8 mouse cellular contexts compared by ENCODE assay signal in the genomic region with DNA sequence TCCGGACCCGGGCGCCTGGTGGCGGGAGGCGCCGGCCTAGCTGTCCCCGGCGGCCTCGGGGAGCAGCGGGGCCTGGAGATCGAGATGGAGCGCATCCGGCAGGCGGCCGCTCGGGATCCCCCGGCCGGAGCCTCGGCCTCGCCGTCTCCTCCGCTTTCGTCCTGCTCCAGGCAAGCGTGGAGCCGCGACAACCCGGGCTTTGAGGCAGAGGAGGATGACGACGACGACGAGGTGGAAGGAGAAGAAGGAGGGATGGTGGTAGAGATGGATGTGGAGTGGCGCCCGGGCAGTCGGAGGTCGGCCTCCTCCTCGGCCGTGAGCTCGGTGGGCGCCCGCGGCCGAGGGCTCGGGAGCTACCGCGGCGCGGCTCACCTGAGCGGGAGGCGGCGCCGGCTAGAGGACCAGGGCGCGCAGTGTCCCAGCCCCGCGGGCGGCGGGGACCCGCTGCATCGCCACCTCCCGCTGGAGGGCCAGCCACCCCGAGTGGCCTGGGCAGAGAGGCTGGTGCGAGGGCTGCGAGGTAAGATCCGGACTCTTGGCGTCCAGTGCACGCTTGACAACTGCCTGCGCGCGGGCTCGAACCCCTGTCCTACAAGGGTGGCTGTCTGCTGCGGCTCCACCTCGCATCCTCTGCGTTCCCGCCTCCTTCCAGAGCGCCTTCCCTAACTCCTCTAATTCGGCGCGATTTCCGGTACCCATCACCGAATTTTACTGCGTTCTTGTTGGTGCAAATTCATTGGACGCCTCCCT. TPM values are rescaled to one million over a fixed set of nuclear protein-coding genes. Genes with fewer than 3 reads are reported as not detected.
A peak's percentile ranks its signal among the peaks of the same experiment; 100 is the strongest.
DNase-seq lines count a peak whose midpoint lies in the region; ATAC-seq and TF ChIP-seq lines count a peak whose summit lies in the region.

No protein-coding gene starts in this region.

- no peaks in the 10 kb centered on the region for H3K27me3 ChIP-seq in C2C12 (ENCODE audit: control insufficient read depth, insufficient read depth, insufficient read length)
- no peaks in the 10 kb centered on the region for H3K27me3 ChIP-seq in forebrain, embryonic 11.5 days (ENCODE audit: control insufficient read depth, insufficient read depth, low read length)
- no peaks in the 10 kb centered on the region for H3K27me3 ChIP-seq in heart, embryonic 14.5 days (ENCODE audit: control insufficient read depth, insufficient read depth, low read length)
- no peaks in the 10 kb centered on the region for H3K27me3 ChIP-seq in kidney, postnatal 0 days (ENCODE audit: insufficient read depth, low read length)
- H3K27me3 ChIP-seq in liver, embryonic 13.5 days, result peaks cover 19% of the 10 kb centered on the region

- 0 out of 2 replicates have a peak, but pooled peaks cover 2% of the 10 kb centered on the region for H3K4me1 ChIP-seq in forebrain, embryonic 11.5 days (replicated peaks; ENCODE audit: control insufficient read depth, insufficient read depth, low read length)
- peaks cover 0 to 9% of the 10 kb centered on the region in 2 experiments; a peak in 2 of 4 replicates for H3K4me1 ChIP-seq in heart, embryonic 14.5 days (ENCODE audit: control insufficient read depth in 2 of 2, insufficient read depth in 2 of 2, low read length in 2 of 2)
- H3K4me1 ChIP-seq in kidney, postnatal 0 days (replicated peaks; ENCODE audit: insufficient read depth, low read length), result peaks cover 7% of the 10 kb centered on the region; the same call in 1 of the 2 replicates
- H3K4me1 ChIP-seq in liver, embryonic 13.5 days (replicated peaks), result no peaks in the 10 kb centered on the region

- H3K9ac ChIP-seq in forebrain, embryonic 11.5 days (ENCODE audit: low read length), result peak overlapping the region; percentile 96
- peak overlapping the region; percentile 97 for H3K9ac ChIP-seq in heart, embryonic 14.5 days (ENCODE audit: low read length)
- H3K9ac ChIP-seq in kidney, postnatal 0 days (ENCODE audit: low read depth, low read length), result peak overlapping the region; percentile 98
- peak overlapping the region; percentile 63 for H3K9ac ChIP-seq in liver, embryonic 13.5 days

- H3K36me3 ChIP-seq in C2C12 (ENCODE audit: control insufficient read depth, insufficient read depth), result peaks cover 13% of the 10 kb centered on the region
- no peaks in the 10 kb centered on the region for H3K36me3 ChIP-seq in forebrain, embryonic 11.5 days (ENCODE audit: control insufficient read depth, insufficient read depth, low read length)
- H3K36me3 ChIP-seq in heart, embryonic 14.5 days (ENCODE audit: control insufficient read depth, insufficient read depth, low read length), result peaks cover 7% of the 10 kb centered on the region
- peaks cover 3% of the 10 kb centered on the region; the same call in 1 of the 2 replicates for H3K36me3 ChIP-seq in kidney, postnatal 0 days (ENCODE audit: insufficient read depth, low read length)
- no peaks in the 10 kb centered on the region for H3K36me3 ChIP-seq in liver, embryonic 13.5 days

- peak overlapping the region; percentile 75 for H3K4me2 ChIP-seq in forebrain, embryonic 11.5 days (ENCODE audit: low read depth, low read length, severe bottlenecking)
- peak overlapping the region; percentile 84 for H3K4me2 ChIP-seq in heart, embryonic 14.5 days (ENCODE audit: low read length)
- H3K4me2 ChIP-seq in kidney, postnatal 0 days (ENCODE audit: low read length), result peak overlapping the region; percentile 78
- H3K4me2 ChIP-seq in liver, embryonic 13.5 days, result peak overlapping the region; percentile 70

- peak; percentile 78 for ATAC-seq in forebrain, embryonic 11.5 days (replicated peaks; ENCODE audit: low FRiP score)
- ATAC-seq in heart, embryonic 14.5 days (ENCODE audit: insufficient number of reproducible peaks, insufficient read depth, low FRiP score, low read depth), result peak; percentile 64
- ATAC-seq in kidney, postnatal 0 days (replicated peaks; ENCODE audit: low FRiP score, low read depth), result peak; percentile 64
- ATAC-seq in liver, embryonic 13.5 days (ENCODE audit: low read depth), result peak; percentile 63

- peaks cover 29% of the 10 kb centered on the region for H3K79me3 ChIP-seq in C2C12 (ENCODE audit: low read depth)

- peaks cover 56% of the 10 kb centered on the region for H3K79me2 ChIP-seq in C2C12 (ENCODE audit: control insufficient read depth, insufficient read depth)

- WGBS in forebrain, embryonic 11.5 days, result under 1% methylated on average over 71 of the region's 82 CpGs
- under 1% methylated on average over 61 of the region's 82 CpGs for WGBS in heart, embryonic 14.5 days
- WGBS in kidney, postnatal 0 days, result 1% methylated on average over 50 of the region's 82 CpGs
- WGBS in liver, embryonic 13.5 days (ENCODE audit: insufficient replicate concordance), result 1% methylated on average over 82 of the region's 82 CpGs

- H3K4me3 ChIP-seq in C2C12 (ENCODE audit: insufficient read depth, poor library complexity, severe bottlenecking), result peak overlapping the region; percentile 75
- H3K4me3 ChIP-seq in forebrain, embryonic 11.5 days (ENCODE audit: low read depth, low read length), result peak overlapping the region; percentile 71
- H3K4me3 ChIP-seq in heart, embryonic 14.5 days (ENCODE audit: control insufficient read depth in 1 of 2, insufficient read depth in 1 of 2, low read depth in 1 of 2, low read length in 2 of 2), result peak overlapping the region; percentile 92 to 93
- peak overlapping the region; percentile 95 for H3K4me3 ChIP-seq in kidney, postnatal 0 days (replicated peaks; ENCODE audit: low read depth, low read length)
- H3K4me3 ChIP-seq in liver, embryonic 13.5 days (replicated peaks), result peak overlapping the region; percentile 62

- peak overlapping the region; percentile 78 for H3K27ac ChIP-seq in forebrain, embryonic 11.5 days (ENCODE audit: low read depth, low read length)
- peak overlapping the region; percentile 82 to 95 for H3K27ac ChIP-seq in heart, embryonic 14.5 days (replicated peaks in 1 of 2; ENCODE audit: control insufficient read depth in 1 of 2, insufficient read depth in 1 of 2, low read depth in 2 of 2, low read length in 2 of 2)
- H3K27ac ChIP-seq in kidney, postnatal 0 days, result peak overlapping the region; percentile 98
- H3K27ac ChIP-seq in liver, embryonic 13.5 days, result peak overlapping the region; percentile 53; the same call in 1 of the 2 replicates

- TF ChIP-seq CTCF in C2C12 (IDR thresholded peaks at IDR 0.05; ENCODE audit: control insufficient read depth, insufficient read depth, insufficient read length), result no peak
- no peak for TF ChIP-seq CTCF in kidney, postnatal 0 days (IDR thresholded peaks at IDR 0.05; ENCODE audit: low read depth)

- H3K9me3 ChIP-seq in forebrain, embryonic 11.5 days (ENCODE audit: control insufficient read depth, low read length), result no peaks in the 10 kb centered on the region; the same call in 1 of the 2 replicates
- 0 out of 2 replicates have a peak, but pooled peaks cover 3% of the 10 kb centered on the region for H3K9me3 ChIP-seq in heart, embryonic 14.5 days (ENCODE audit: control insufficient read depth, low read length)
- H3K9me3 ChIP-seq in kidney, postnatal 0 days (replicated peaks; ENCODE audit: low read length), result no peaks in the 10 kb centered on the region
- H3K9me3 ChIP-seq in liver, embryonic 13.5 days (replicated peaks), result no peaks in the 10 kb centered on the region

- H3ac ChIP-seq in C2C12 (ENCODE audit: control insufficient read depth, insufficient read length, low read depth), result peak overlapping the region; percentile 62

- DNase-seq in brain, adult 2 months (ENCODE audit: low read depth, low spot score), result peak; percentile 92
- peak; percentile 84 for DNase-seq in forebrain, embryonic 11.5 days (ENCODE audit: low spot score)
- DNase-seq in kidney, postnatal 0 days (ENCODE audit: low spot score), result peak; percentile 82
- DNase-seq in liver, embryonic 13.5 days, result no peak
- peak; percentile 82 for DNase-seq in neural tube, embryonic 10.5 days (ENCODE audit: extremely low spot score, low spot score)
- DNase-seq in urinary bladder, postnatal 14 days (ENCODE audit: low spot score), result peak; percentile 55

TF ChIP-seq in C2C12, 6 proteins besides CTCF, POLR2A, EP300 and RAD21:
- TF ChIP-seq MYOD1 (IDR thresholded peaks at IDR 0.05; ENCODE audit: control insufficient read depth, insufficient read length, low read depth) (no peak), CEBPB (IDR thresholded peaks at IDR 0.05; ENCODE audit: low read depth) (no peak), FOSL1 (IDR thresholded peaks at IDR 0.05; ENCODE audit: insufficient read depth, low read length, poor library complexity, severe bottlenecking) (no peak), MAX (IDR thresholded peaks at IDR 0.05) (no peak), MYOG (IDR thresholded peaks at IDR 0.05; ENCODE audit: control insufficient read depth, extremely low read depth, insufficient read length) (no peak), USF1 (IDR thresholded peaks at IDR 0.05; ENCODE audit: low read depth) (no peak)

RNA-seq across cellular contexts. Expression of gene Pkd2, which starts 0.6 kb away (rescaled TPM):
- 6.1 TPM for polyA plus RNA-seq in C2C12 (2012; fragmentation: generic; extraction: Trizol)
- 12.7 and 14.6 TPM in 2 replicates for polyA plus RNA-seq in forebrain, embryonic 11.5 days (2014; fragmentation: Nextera tagmentation; extraction: Ambion mirVana)
- 14.6 and 15.3 TPM in 2 replicates for polyA plus RNA-seq in heart, embryonic 14.5 days (2014; fragmentation: Nextera tagmentation; extraction: Ambion mirVana)
- polyA plus RNA-seq in kidney, postnatal 0 days (2015; fragmentation: Nextera tagmentation; extraction: Ambion mirVana), result 16.9 and 17.4 TPM in 2 replicates
- 0.96 and 1.3 TPM in 2 replicates for polyA plus RNA-seq in liver, embryonic 13.5 days (2015; fragmentation: Nextera tagmentation; extraction: Ambion mirVana)

RNA-seq across cellular contexts. Expression of gene Spp1, which starts 25.0 kb away (rescaled TPM):
- polyA plus RNA-seq in C2C12 (2012; fragmentation: generic; extraction: Trizol), result 1,843 TPM
- 3.4 and 4.0 TPM in 2 replicates for polyA plus RNA-seq in forebrain, embryonic 11.5 days (2014; fragmentation: Nextera tagmentation; extraction: Ambion mirVana)
- 12.8 and 72.4 TPM in 2 replicates for polyA plus RNA-seq in heart, embryonic 14.5 days (2014; fragmentation: Nextera tagmentation; extraction: Ambion mirVana)
- polyA plus RNA-seq in kidney, postnatal 0 days (2015; fragmentation: Nextera tagmentation; extraction: Ambion mirVana), result 1,587 and 1,767 TPM in 2 replicates
- 2.4 and 3.6 TPM in 2 replicates for polyA plus RNA-seq in liver, embryonic 13.5 days (2015; fragmentation: Nextera tagmentation; extraction: Ambion mirVana)

RNA-seq across cellular contexts. Expression of gene BC005561, which starts 48.3 kb away (rescaled TPM):
- 0.60 TPM for polyA plus RNA-seq in C2C12 (2012; fragmentation: generic; extraction: Trizol)
- 18.9 and 19.1 TPM in 2 replicates for polyA plus RNA-seq in forebrain, embryonic 11.5 days (2014; fragmentation: Nextera tagmentation; extraction: Ambion mirVana)
- 7.9 and 9.0 TPM in 2 replicates for polyA plus RNA-seq in heart, embryonic 14.5 days (2014; fragmentation: Nextera tagmentation; extraction: Ambion mirVana)
- polyA plus RNA-seq in kidney, postnatal 0 days (2015; fragmentation: Nextera tagmentation; extraction: Ambion mirVana), result 9.8 TPM in 2 replicates
- polyA plus RNA-seq in liver, embryonic 13.5 days (2015; fragmentation: Nextera tagmentation; extraction: Ambion mirVana), result 3.0 and 3.1 TPM in 2 replicates

Comparison
In these comparisons a context has a peak if more than half of its experiments do, and no peak if none do; other contexts are left out.
1. RNA of gene Spp1, which starts 25.0 kb away (polyA plus RNA-seq): 1,843 TPM in C2C12 (single experiment) and 1,587 to 1,767 TPM in kidney, postnatal 0 days; 12.8 to 72.4 TPM in heart, embryonic 14.5 days, 2.4 to 3.6 TPM in liver, embryonic 13.5 days and 3.4 to 4.0 TPM in forebrain, embryonic 11.5 days; every median in the first group is over 10 times any median in the second.
2. Peak in every context shown above with its lines, with median percentiles within 50 percentile points of each other: H3K4me3 ChIP-seq, ATAC-seq, H3K27ac ChIP-seq, H3K4me2 ChIP-seq and H3K9ac ChIP-seq.